Mouse (Mus musculus) megakaryocyte, embryonic 14.5 days (primary cell): ENCODE measurements at regions not wholly inside any gene's neighbourhood (a gene's known extent, or its start where the extent isn't known, plus 50 kb on each side); places are given as distances from the start of the nearest gene placed in this dataset.

Experiments used
- FLI1 ChIP-seq: IDR thresholded peaks from 2 replicates; pipeline ENCODE4 v1.6.1; 2012; ENCODE audit warnings: low read length, inconsistent platforms, mixed read lengths
- GATA1 ChIP-seq: IDR thresholded peaks from 3 replicates; pipeline ENCODE4 v1.6.1; 2012; ENCODE audit warnings: mixed read lengths, low read length, inconsistent platforms, borderline replicate concordance

GRCm38 (mm10) chr14:67574346-67574949, 1565.4 kb upstream of the Gulo start:
- TF ChIP-seq GATA1 (no peak), FLI1 (no peak)
